Mouse (Mus musculus): ENCODE data around the gene Enc1. TPM values are rescaled to one million over a fixed set of nuclear protein-coding genes. Genes with fewer than 3 reads are reported as not detected.

Gene Enc1
- polyA plus RNA-seq (2014; fragmentation: Nextera tagmentation; extraction: Ambion mirVana), result 72.3 and 94.5 TPM in 2 replicates

- H3K4me1 ChIP-seq (ENCODE audit: control insufficient read depth, insufficient read depth, low read length), result peaks cover 30% of the 10 kb centered on the region
- no peaks in the 10 kb centered on the region for H3K9me3 ChIP-seq (ENCODE audit: control insufficient read depth, low read length)
- H3K36me3 ChIP-seq (ENCODE audit: control insufficient read depth, insufficient read depth, low read length), result peaks cover 11% of the 10 kb centered on the region; the same call in 1 of the 2 replicates
- H3K4me3 ChIP-seq (ENCODE audit: low read depth, low read length), result peak within 1 kb of the TSS; percentile 96
- ATAC-seq (ENCODE audit: low read depth), result peak; percentile 90
- WGBS, result 1% methylated on average over 79 of the region's 89 CpGs
- H3K9ac ChIP-seq (replicated peaks; ENCODE audit: low read depth, low read length), result peak within 1 kb of the TSS; percentile 93
- peak within 1 kb of the TSS; percentile 99 for H3K27ac ChIP-seq (ENCODE audit: low read depth, low read length)
- no peaks in the 10 kb centered on the region; the same call in 1 of the 2 replicates for H3K27me3 ChIP-seq (ENCODE audit: control insufficient read depth, insufficient read depth, low read length)
- peak within 1 kb of the TSS; percentile 67 for H3K4me2 ChIP-seq (ENCODE audit: low read depth, low read length)
Observed at GRCm38 (mm10) chr13:97240965-97241786, at the start of gene Enc1. TSS of gene Enc1 (plus strand) at chr13:97241105.

GRCm38 (mm10) chr13:97192649-97193048 lies 48.3 kb upstream of the Enc1 start:
- ATAC-seq (ENCODE audit: low read depth), result no peak
- H3K4me2 ChIP-seq (ENCODE audit: low read depth, low read length), result no peak overlapping the region
- no peak overlapping the region for H3K9ac ChIP-seq (replicated peaks; ENCODE audit: low read depth, low read length)
- H3K27me3 ChIP-seq (ENCODE audit: control insufficient read depth, insufficient read depth, low read length), result no peaks in the 10 kb centered on the region
- no peak overlapping the region for H3K27ac ChIP-seq (ENCODE audit: low read depth, low read length)
- no peaks in the 10 kb centered on the region; the same call in 1 of the 2 replicates for H3K4me1 ChIP-seq (ENCODE audit: control insufficient read depth, insufficient read depth, low read length)
- H3K36me3 ChIP-seq (ENCODE audit: control insufficient read depth, insufficient read depth, low read length), result no peaks in the 10 kb centered on the region
- no peak overlapping the region for H3K4me3 ChIP-seq (ENCODE audit: low read depth, low read length)
- H3K9me3 ChIP-seq (ENCODE audit: control insufficient read depth, low read length), result no peaks in the 10 kb centered on the region
- 81% methylated on average over 11 of the region's 11 CpGs for WGBS

- no peak overlapping the region for H3K9ac ChIP-seq (replicated peaks; ENCODE audit: low read depth, low read length)
- 49% methylated on average over 7 of the region's 7 CpGs for WGBS
- H3K27me3 ChIP-seq (ENCODE audit: control insufficient read depth, insufficient read depth, low read length), result no peaks in the 10 kb centered on the region
- no peak overlapping the region for H3K4me3 ChIP-seq (ENCODE audit: low read depth, low read length)
- H3K4me1 ChIP-seq (ENCODE audit: control insufficient read depth, insufficient read depth, low read length), result no peaks in the 10 kb centered on the region; the same call in 1 of the 2 replicates
- ATAC-seq (ENCODE audit: low read depth), result peak; percentile 42
- H3K4me2 ChIP-seq (ENCODE audit: low read depth, low read length), result no peak overlapping the region
- H3K27ac ChIP-seq (ENCODE audit: low read depth, low read length), result no peak overlapping the region
- H3K9me3 ChIP-seq (ENCODE audit: control insufficient read depth, low read length), result no peaks in the 10 kb centered on the region
- no peaks in the 10 kb centered on the region for H3K36me3 ChIP-seq (ENCODE audit: control insufficient read depth, insufficient read depth, low read length)
Observed at GRCm38 (mm10) chr13:97193420-97193819, 47.5 kb upstream of the Enc1 start.

- H3K4me1 ChIP-seq (ENCODE audit: control insufficient read depth, insufficient read depth, low read length), result no peaks in the 10 kb centered on the region; the same call in 1 of the 2 replicates
- no peaks in the 10 kb centered on the region for H3K36me3 ChIP-seq (ENCODE audit: control insufficient read depth, insufficient read depth, low read length)
- no peak for ATAC-seq (ENCODE audit: low read depth)
- no peaks in the 10 kb centered on the region for H3K27me3 ChIP-seq (ENCODE audit: control insufficient read depth, insufficient read depth, low read length)
- no peak overlapping the region for H3K4me2 ChIP-seq (ENCODE audit: low read depth, low read length)
- H3K9me3 ChIP-seq (ENCODE audit: control insufficient read depth, low read length), result no peaks in the 10 kb centered on the region
- WGBS, result 43% methylated on average over 12 of the region's 12 CpGs
- H3K9ac ChIP-seq (replicated peaks; ENCODE audit: low read depth, low read length), result no peak overlapping the region
- no peak overlapping the region for H3K27ac ChIP-seq (ENCODE audit: low read depth, low read length)
- H3K4me3 ChIP-seq (ENCODE audit: low read depth, low read length), result no peak overlapping the region
Observed at GRCm38 (mm10) chr13:97196186-97196924, 44.5 kb upstream of the Enc1 start.

- Histone ChIP-seq H3K9ac (replicated peaks; ENCODE audit: low read depth, low read length) (no peak overlapping the region), H3K4me3 (ENCODE audit: low read depth, low read length) (no peak overlapping the region), H3K4me1 (ENCODE audit: control insufficient read depth, insufficient read depth, low read length) (no peaks in the 10 kb centered on the region; the same call in 1 of the 2 replicates), H3K27me3 (ENCODE audit: control insufficient read depth, insufficient read depth, low read length) (no peaks in the 10 kb centered on the region), H3K27ac (ENCODE audit: low read depth, low read length) (no peak overlapping the region), H3K9me3 (ENCODE audit: control insufficient read depth, low read length) (no peaks in the 10 kb centered on the region), H3K36me3 (ENCODE audit: control insufficient read depth, insufficient read depth, low read length) (no peaks in the 10 kb centered on the region), H3K4me2 (ENCODE audit: low read depth, low read length) (no peak overlapping the region)
- 80% methylated on average over 2 of the region's 2 CpGs for WGBS
- ATAC-seq (ENCODE audit: low read depth), result no peak
Observed at GRCm38 (mm10) chr13:97196925-97197218, 44.0 kb upstream of the Enc1 start.

GRCm38 (mm10) chr13:97197932-97198562 lies 42.9 kb upstream of the Enc1 start, which contains the start of gene Hexb:
TSS of gene Hexb (minus strand) at chr13:97198357.
- H3K27ac ChIP-seq (ENCODE audit: low read depth, low read length), result no peak within 1 kb of the TSS
- ATAC-seq (ENCODE audit: low read depth), result peak; percentile 89
- WGBS, result under 1% methylated on average over 45 of the region's 45 CpGs

GRCm38 (mm10) chr13:97199123-97199522 lies 41.8 kb upstream of the Enc1 start:
- H3K27me3 ChIP-seq (ENCODE audit: control insufficient read depth, insufficient read depth, low read length), result no peaks in the 10 kb centered on the region
- no peak for ATAC-seq (ENCODE audit: low read depth)
- no peaks in the 10 kb centered on the region for H3K9me3 ChIP-seq (ENCODE audit: control insufficient read depth, low read length)
- no peaks in the 10 kb centered on the region; the same call in 1 of the 2 replicates for H3K4me1 ChIP-seq (ENCODE audit: control insufficient read depth, insufficient read depth, low read length)
- no peak overlapping the region for H3K4me3 ChIP-seq (ENCODE audit: low read depth, low read length)
- 80% methylated on average over 2 of the region's 2 CpGs for WGBS
- no peak overlapping the region for H3K9ac ChIP-seq (replicated peaks; ENCODE audit: low read depth, low read length)
- no peaks in the 10 kb centered on the region for H3K36me3 ChIP-seq (ENCODE audit: control insufficient read depth, insufficient read depth, low read length)
- H3K4me2 ChIP-seq (ENCODE audit: low read depth, low read length), result no peak overlapping the region
- H3K27ac ChIP-seq (ENCODE audit: low read depth, low read length), result no peak overlapping the region

More at GRCm38 (mm10) chr13:97197932-97198562, 42.9 kb upstream of the Enc1 start, which contains the start of gene Hexb:
- H3K36me3 ChIP-seq (ENCODE audit: control insufficient read depth, insufficient read depth, low read length), result no peaks in the 10 kb centered on the region
- no peaks in the 10 kb centered on the region for H3K27me3 ChIP-seq (ENCODE audit: control insufficient read depth, insufficient read depth, low read length)
- H3K4me3 ChIP-seq (ENCODE audit: low read depth, low read length), result peak within 1 kb of the TSS; percentile 64
- peak within 1 kb of the TSS; percentile 94 for H3K4me2 ChIP-seq (ENCODE audit: low read depth, low read length)
- H3K9ac ChIP-seq (replicated peaks; ENCODE audit: low read depth, low read length), result peak within 1 kb of the TSS; percentile 68
- no peaks in the 10 kb centered on the region; the same call in 1 of the 2 replicates for H3K4me1 ChIP-seq (ENCODE audit: control insufficient read depth, insufficient read depth, low read length)
- no peaks in the 10 kb centered on the region for H3K9me3 ChIP-seq (ENCODE audit: control insufficient read depth, low read length)

- no peaks in the 10 kb centered on the region for H3K36me3 ChIP-seq (ENCODE audit: control insufficient read depth, insufficient read depth, low read length)
- 79% methylated on average over 7 of the region's 7 CpGs for WGBS
- no peak overlapping the region for H3K27ac ChIP-seq (ENCODE audit: low read depth, low read length)
- no peak overlapping the region for H3K4me2 ChIP-seq (ENCODE audit: low read depth, low read length)
- H3K27me3 ChIP-seq (ENCODE audit: control insufficient read depth, insufficient read depth, low read length), result no peaks in the 10 kb centered on the region
- ATAC-seq (ENCODE audit: low read depth), result no peak
- H3K9ac ChIP-seq (replicated peaks; ENCODE audit: low read depth, low read length), result no peak overlapping the region
- no peak overlapping the region for H3K4me3 ChIP-seq (ENCODE audit: low read depth, low read length)
- H3K4me1 ChIP-seq (ENCODE audit: control insufficient read depth, insufficient read depth, low read length), result no peaks in the 10 kb centered on the region; the same call in 1 of the 2 replicates
- H3K9me3 ChIP-seq (ENCODE audit: control insufficient read depth, low read length), result no peaks in the 10 kb centered on the region
Observed at GRCm38 (mm10) chr13:97201076-97201475, 39.8 kb upstream of the Enc1 start.

All from neural tube, embryonic 14.5 days (tissue).